Mouse (Mus musculus) left cerebral cortex, adult 9 months (tissue): ENCODE measurements around the gene Dapk3.
"Not testable (repeated sequence)": the region's sequence is repeated elsewhere in the genome, so short reads cannot be mapped to it uniquely, and the experiment has no call there.

Experiments
- DNase-seq, 2 experiments: peaks; one replicate each; pipeline ENCODE4 v3.0.0; 2022; ENCODE audit warnings: low spot score in 2 of 2

The Dapk3 gene

DNA sequence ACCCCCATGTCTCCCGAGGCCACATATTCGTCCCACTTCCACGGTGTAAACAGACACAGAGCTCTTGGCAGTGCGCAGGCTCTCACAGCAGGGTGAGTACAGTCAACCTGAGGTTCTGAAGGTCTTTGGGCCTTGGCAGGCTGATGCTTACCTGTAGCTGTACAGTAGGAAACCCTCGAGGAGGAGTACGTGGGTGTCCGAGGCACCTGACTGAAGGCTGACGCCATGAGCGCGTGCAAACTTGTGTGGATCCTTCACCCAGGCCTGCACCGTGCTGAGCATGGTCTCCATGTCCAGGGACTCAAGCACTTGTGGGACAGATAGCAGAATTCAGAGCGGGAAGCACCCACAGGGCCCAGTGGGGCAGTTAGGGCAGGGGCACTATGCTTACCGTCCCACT, 17.3 kb downstream of the Dapk3 start:
- DNase-seq = no peak

DNA sequence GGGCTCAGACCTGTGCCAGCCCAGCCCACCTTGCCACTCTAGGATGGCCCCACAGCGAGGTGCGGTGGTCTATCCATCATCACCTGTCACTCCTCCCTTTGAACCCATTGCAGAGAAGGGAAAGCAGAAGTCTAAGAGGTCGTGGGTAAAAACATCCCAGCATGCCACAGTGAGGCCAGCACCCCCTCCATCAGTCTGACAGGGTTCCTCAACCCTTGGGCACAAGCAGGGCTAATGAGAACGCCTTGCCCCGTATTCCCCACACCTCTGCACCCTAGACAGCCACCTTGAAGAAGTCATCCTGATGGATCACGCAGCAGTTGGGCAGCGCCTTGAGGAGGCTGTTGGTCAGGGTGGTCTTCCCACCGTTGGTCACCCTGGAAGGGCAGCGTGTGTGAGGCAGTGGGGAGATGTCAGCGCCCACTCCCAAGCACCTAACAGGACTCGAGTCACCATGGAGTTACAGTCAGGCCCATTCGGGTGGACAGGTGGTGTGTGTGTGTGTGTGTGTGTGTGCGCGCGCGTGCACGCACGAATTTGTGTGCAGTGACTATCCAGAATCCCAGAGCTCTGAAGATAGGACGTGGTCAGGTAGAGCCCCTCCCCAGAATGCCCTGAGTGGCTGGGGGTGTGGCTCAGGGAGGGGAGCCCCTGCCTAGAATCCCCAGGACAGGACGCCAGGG, 17.9 kb downstream of the Dapk3 start:
- no peak for DNase-seq

DNA sequence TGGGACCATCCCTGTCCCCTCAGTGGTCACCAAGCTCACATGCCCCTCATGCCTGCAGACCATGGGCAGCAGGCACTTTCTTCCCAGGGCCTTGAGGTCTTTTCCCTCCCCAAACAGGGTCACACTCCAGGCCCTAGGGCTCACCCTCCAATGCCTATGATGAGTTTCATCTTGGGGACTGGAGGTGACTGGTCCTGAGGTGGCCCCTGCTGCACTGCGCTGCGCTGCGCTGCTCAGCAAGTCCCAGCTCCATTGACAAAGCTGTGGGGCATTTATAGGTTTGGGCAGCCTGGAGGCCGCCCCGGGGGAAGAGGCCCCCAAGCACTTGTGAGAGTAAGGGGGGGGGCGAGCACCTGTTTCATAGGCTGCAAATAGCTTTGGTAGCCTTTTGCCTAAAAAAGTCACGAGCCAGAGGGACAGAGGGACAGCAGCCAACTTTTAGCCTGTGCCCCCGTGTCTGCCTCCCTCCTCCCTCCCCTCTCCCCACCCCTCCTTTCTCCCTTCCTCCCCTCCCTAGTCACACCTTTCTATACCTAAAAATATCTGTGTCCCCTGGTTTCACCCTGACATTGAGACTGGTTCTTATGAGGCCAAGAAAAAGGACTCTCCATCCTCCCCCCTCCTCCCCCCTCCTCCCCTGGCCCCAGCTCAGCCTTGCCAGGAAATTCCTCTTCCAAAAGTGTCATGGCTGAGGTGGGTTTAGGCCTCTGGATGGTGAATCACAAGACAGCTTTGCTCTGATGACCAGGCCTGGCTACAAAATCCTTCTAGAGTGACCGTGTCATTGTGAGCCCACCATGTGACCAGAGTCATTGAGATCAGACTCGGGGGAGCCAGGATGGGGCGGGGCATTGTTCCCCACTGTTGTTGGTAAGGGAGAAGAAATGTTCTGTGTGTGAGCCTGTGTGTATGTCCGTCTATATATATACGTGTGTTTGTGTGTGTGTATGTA, 19.3 kb downstream of the Dapk3 start, which contains the start of gene Nmrk2:
Gene Nmrk2, minus strand, starts transcription at position 245 of the 952 bp plus-strand sequence.
- no peak for DNase-seq

- DNase-seq = no peak
Measured at GRCm38 (mm10) chr10:81202978-81203720, 20.3 kb downstream of the Dapk3 start.

- no peak for DNase-seq
Measured at GRCm38 (mm10) chr10:81204137-81204536, 21.3 kb downstream of the Dapk3 start.

- DNase-seq = no peak
Measured at GRCm38 (mm10) chr10:81210154-81210553, 27.3 kb downstream of the Dapk3 start.

DNA sequence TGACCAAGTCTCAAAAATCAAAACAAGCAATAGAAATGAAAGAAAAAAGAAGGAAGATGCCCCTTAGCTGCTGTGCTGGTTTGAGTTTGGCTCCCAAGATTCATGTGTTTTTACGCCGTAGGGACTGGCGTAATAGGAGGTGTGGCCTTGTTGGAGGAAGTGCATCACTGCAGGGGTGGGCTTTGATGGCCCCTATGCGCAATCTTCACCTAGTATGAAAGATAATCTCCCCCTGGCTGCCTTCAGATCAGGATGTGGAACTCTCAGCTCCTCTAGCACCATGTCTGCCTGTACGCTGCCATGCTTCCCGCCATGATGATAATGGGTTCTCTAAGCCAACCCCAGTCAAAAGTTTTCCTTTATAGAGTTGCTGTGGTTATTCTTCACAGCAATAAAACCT, 33.5 kb downstream of the Dapk3 start:
- DNase-seq = no peak

GRCm38 (mm10) chr10:81216810-81217209, 34.0 kb downstream of the Dapk3 start:
- no peak for DNase-seq

DNA sequence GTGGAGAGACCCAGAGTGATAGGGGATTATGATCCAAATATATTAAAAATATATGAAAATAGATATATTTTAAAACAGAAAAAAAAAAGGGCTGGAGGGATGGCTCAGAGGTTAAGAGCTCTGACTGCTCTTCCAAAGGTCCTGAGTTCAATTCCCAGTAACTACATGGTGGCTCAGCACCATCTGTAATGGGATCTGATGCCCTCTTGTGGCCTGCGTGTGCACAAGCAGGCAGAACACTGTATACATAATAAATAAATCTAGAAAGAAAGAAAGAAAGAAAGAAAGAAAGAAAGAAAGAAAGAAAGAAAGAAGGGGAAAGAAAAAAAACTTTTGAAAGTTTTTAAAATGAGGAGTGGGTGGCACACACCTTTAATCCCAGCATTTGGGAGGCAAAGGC, 34.5 kb downstream of the Dapk3 start:
- DNase-seq = not testable (repeated sequence)

GRCm38 (mm10) chr10:81217964-81218363, 35.2 kb downstream of the Dapk3 start:
- peak in 1 of 2 experiments; percentile 48 for DNase-seq

- DNase-seq = no peak
Measured at GRCm38 (mm10) chr10:81221402-81222015, 38.7 kb downstream of the Dapk3 start.

GRCm38 (mm10) chr10:81223731-81224130, 40.9 kb downstream of the Dapk3 start:
- not testable (repeated sequence) for DNase-seq

GRCm38 (mm10) chr10:81229735-81230437, 47.1 kb downstream of the Dapk3 start:
- peak in 1 of 2 experiments; percentile 50 for DNase-seq

- DNase-seq = peak; percentile 76 to 87
Measured at GRCm38 (mm10) chr10:81230438-81231332, 47.9 kb downstream of the Dapk3 start, which contains the start of gene Atcay. TSS of gene Atcay (minus strand) at chr10:81230833.

GRCm38 (mm10) chr10:81231436-81231835, 48.6 kb downstream of the Dapk3 start:
- no peak for DNase-seq

- peak; percentile 89 to 96 for DNase-seq
Measured at GRCm38 (mm10) chr10:81232580-81233225, 49.9 kb downstream of the Dapk3 start, which contains the start of gene Zfr2. TSS of gene Zfr2 (plus strand) at chr10:81233155.

DNA sequence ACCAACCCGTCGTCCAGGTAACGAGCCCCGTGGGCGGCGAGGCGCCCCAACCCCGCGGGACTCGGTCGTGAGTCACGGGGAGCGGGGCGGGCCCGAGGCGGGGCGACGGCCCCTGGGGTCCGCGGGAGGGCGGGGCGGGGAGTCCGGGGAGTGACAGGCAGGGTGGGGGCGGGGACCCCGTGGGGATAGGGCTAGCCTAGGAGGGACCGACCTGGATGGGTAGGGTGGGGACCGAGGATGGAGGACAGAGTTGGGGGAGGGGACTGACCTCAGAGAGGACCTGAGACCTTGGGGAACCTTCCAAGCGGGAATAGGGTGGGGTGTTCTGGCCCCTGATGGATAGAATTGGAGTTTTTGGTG, 50.4 kb downstream of the Dapk3 start:
- DNase-seq = no peak

- no peak for DNase-seq
Measured at GRCm38 (mm10) chr10:81234206-81234605, 51.4 kb downstream of the Dapk3 start.
